Mouse (Mus musculus): Measurements from ENCODE around the gene Gpr12. TPM values are rescaled to one million over a fixed set of nuclear protein-coding genes. Genes with fewer than 3 reads are reported as not detected.
"Not testable (repeated sequence)": the region's sequence is repeated elsewhere in the genome, so short reads cannot be mapped to it uniquely, and the experiment has no call there.

Gene Gpr12
- polyA plus RNA-seq, 1 experiment from 2014 or later: 0.69 TPM

DNA sequence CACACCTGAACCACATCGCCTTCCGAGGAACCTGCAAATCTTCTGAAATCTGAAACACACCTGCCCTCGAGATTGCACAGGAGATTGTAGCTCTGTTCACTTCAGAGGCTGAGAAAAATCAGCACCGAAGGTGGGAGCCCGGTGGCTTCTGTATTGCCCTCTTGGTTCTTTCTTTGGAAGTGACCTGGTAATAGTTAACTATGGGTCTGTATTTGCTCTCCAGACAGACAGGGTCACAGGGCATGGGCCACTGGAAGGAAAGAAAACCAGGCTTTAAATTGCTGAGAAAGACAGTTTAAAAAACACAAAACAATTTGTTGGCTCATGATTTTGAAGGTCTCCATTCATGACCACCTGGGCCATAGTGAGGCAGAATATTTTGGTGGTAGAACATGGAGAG, 14.9 kb upstream of the Gpr12 start:
- no peak overlapping the region for H3K4me3 ChIP-seq
- no peak for DNase-seq (ENCODE audit: low spot score)
- no peaks in the 10 kb centered on the region for H3K27me3 ChIP-seq (ENCODE audit: low read depth, poor library complexity, severe bottlenecking)
- no peaks in the 10 kb centered on the region for H3K36me3 ChIP-seq
- no peak overlapping the region for H3K27ac ChIP-seq
- 83% methylated on average over 5 of the region's 5 CpGs for WGBS
- H3K4me1 ChIP-seq: no peaks in the 10 kb centered on the region
- no peaks in the 10 kb centered on the region for H3K9me3 ChIP-seq (replicated peaks)

DNA sequence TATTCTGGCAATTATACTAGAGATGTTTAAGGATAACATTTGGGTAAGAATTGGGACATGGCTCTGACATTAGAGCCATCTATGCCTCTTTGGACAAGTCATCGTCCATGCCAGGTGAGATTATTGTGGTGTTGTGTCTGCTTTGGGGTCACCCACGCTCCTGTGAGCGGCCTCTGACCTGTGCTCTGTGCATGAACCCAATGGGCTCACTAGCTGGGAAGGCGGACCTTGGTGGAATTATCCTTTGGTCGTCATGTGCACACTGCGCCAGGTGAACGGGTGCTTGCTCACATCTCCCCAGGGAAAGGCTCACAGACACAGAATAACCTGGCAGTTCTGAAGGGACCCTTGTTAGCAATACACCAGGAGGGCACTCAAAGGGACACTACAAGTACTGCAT, 14.2 kb upstream of the Gpr12 start:
- DNase-seq (ENCODE audit: low spot score); H3K9me3 ChIP-seq (replicated peaks); H3K27me3 ChIP-seq (ENCODE audit: low read depth, poor library complexity, severe bottlenecking); H3K4me3 ChIP-seq; H3K36me3 ChIP-seq; H3K27ac ChIP-seq; H3K4me1 ChIP-seq: not testable (repeated sequence)
- 91% methylated on average over 7 of the region's 7 CpGs for WGBS

DNA sequence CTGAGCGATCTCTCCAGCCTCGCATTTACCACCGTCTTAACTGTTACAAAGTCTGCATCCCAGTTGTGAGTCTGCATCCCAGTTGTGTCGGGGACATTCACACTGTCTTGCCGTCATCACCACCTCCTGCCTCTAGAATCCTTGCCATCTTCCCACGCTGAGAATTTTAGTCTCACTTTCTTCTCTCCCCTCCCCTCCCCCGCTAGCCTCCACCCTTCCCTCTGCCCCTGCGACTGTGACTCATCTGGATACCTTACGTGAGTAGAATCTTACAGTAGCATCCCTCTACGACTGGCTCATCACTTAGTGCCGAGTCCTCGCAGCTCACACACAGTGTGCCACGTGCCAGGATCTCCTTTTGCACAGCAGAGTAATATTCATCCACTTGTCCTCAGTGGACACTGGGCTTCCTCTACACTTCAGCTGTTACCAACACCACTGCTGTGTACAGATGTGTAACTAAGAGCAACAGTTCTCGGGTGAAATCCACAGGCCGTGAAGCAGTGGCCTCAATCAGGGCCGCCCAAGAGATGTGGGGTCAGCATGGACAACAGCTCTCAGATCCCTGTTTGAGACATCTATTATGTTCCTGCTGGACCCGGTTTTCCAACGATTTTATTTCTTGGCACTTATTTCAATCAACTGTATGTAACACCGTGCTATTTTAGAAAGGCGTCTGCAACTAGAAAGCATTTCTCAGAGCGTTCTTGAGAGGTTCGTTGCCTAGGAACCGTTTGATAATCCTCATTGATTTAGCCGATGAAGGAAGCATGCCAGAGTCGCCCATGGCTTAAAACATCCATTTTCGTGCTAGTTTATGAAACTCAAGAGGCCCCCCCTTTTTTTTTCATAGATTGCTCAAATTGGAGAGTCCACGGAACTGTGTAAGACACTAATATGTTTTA, 13.4 kb upstream of the Gpr12 start:
- Histone ChIP-seq H3K27me3 (ENCODE audit: low read depth, poor library complexity, severe bottlenecking) (no peaks in the 10 kb centered on the region), H3K4me3 (no peak overlapping the region), H3K4me1 (no peaks in the 10 kb centered on the region), H3K9me3 (replicated peaks) (no peaks in the 10 kb centered on the region), H3K36me3 (no peaks in the 10 kb centered on the region), H3K27ac (no peak overlapping the region)
- WGBS: 94% methylated on average over 27 of the region's 27 CpGs
- no peak for DNase-seq (ENCODE audit: low spot score)

DNA sequence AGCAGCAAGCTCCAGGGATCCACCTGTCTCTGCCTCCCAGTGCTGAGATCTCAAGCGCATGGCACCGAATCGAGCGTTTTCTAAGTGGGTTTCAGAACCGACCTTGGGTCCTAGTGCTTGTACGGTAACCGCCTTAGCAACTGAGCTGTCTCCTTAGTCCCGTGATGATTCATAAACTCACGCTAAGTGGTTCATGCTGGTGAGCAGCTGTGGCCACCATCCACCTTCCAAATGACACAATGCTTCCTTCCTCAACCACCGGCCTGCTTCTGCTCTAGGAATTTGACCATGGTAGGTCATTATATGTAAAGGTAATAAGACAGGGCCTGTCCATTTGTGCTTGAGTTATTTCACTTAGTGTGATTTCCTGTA, 12.4 kb upstream of the Gpr12 start:
- Histone ChIP-seq H3K36me3 (no peaks in the 10 kb centered on the region), H3K4me1 (no peaks in the 10 kb centered on the region), H3K9me3 (replicated peaks) (no peaks in the 10 kb centered on the region), H3K4me3 (no peak overlapping the region), H3K27ac (no peak overlapping the region), H3K27me3 (ENCODE audit: low read depth, poor library complexity, severe bottlenecking) (no peaks in the 10 kb centered on the region)
- DNase-seq (ENCODE audit: low spot score): no peak
- 92% methylated on average over 10 of the region's 10 CpGs for WGBS

DNA sequence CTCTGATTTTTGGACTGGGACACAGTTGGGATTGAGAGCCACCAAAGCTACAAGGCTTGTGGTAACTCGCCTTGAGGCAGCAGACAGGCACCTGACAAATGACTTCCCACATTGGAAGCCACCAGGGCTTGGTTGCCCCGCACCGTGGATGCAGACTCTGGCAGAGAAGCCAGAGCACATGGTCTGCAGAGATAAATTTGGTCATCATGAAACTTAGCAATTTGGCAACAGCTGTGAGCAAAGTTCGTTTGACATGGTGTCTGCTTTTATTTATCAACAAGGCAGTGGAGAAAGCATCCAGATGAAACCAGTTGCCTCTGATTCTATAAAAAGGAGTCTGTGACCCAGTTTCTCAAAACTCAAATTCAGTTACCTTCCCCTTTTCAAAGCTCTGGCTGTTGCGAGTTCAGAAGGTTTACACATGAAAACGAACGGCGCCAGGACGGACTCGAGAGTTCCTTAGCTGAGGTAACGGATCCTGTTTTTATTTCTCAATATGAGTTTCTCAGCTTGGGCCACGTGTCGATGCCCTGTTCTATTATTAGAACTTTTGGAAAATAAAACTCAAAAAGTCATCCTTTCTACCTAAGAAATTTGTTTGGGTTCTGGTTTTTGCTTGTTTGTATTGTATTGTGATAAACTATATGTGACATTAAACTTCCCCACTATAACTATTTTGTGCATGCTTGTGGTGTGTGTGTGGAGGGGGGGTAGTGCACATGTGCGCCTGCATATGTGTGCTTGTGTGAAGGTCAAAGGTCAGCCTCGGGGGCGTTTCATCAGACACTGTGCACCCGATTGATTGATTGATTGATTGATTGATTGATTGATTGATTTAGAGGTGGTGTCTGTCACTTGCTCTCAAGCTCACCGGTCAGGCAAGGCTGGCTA, 11.8 kb upstream of the Gpr12 start:
- Histone ChIP-seq H3K36me3 (no peaks in the 10 kb centered on the region), H3K27me3 (ENCODE audit: low read depth, poor library complexity, severe bottlenecking) (no peaks in the 10 kb centered on the region), H3K27ac (no peak overlapping the region), H3K4me3 (no peak overlapping the region), H3K9me3 (replicated peaks) (no peaks in the 10 kb centered on the region), H3K4me1 (no peaks in the 10 kb centered on the region)
- WGBS: 79% methylated on average over 18 of the region's 18 CpGs
- no peak for DNase-seq (ENCODE audit: low spot score)

DNA sequence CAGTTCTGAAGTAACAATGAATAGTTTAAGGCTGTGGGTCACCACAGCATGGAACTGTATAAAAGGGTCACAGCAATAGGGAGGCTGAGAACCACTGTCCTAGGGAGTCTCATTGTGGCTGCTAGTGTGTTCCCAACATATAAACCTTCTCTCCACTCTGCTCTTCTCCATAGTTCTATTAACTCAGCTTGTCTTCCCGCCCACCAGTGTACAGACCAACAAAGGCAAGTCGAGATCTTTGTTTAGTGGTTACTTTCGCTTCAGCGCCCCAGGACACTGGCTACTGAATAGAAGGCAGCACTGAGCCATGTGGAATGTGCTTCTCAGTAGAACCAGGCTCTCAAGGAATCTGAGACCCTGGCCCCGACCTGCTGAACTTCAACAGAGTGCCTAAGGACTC, 7.5 kb upstream of the Gpr12 start:
- no peak overlapping the region for H3K27ac ChIP-seq
- DNase-seq (ENCODE audit: low spot score): no peak
- H3K36me3 ChIP-seq: no peaks in the 10 kb centered on the region
- H3K27me3 ChIP-seq (ENCODE audit: low read depth, poor library complexity, severe bottlenecking): no peaks in the 10 kb centered on the region
- no peak overlapping the region for H3K4me3 ChIP-seq
- 78% methylated on average over 5 of the region's 5 CpGs for WGBS
- H3K4me1 ChIP-seq: peaks cover 5% of the 10 kb centered on the region; the same call in 1 of the 2 replicates
- no peaks in the 10 kb centered on the region for H3K9me3 ChIP-seq (replicated peaks)

DNA sequence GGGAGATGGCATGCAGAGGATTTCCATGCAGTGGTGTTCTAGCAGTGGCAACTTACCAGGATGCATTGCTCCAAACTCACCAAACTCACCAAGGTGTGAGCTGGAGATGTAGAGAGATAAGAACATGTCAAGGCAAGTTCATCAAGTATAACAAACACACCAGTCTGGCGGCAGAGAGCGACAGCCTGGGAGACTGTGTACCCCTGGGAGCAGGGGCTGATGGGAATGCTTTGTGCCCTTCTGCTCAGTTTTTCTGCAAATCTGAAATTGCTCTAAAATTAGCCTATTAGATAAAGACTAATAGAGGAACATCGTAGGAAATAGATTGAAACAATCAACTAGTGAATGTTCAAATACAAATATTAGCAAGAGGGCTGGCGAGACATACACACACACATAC, 6.6 kb upstream of the Gpr12 start:
- Histone ChIP-seq H3K4me3 (no peak overlapping the region), H3K36me3 (no peaks in the 10 kb centered on the region), H3K9me3 (replicated peaks) (no peaks in the 10 kb centered on the region), H3K27ac (no peak overlapping the region), H3K27me3 (ENCODE audit: low read depth, poor library complexity, severe bottlenecking) (0 out of 2 replicates have a peak, but pooled peaks cover 3% of the 10 kb centered on the region), H3K4me1 (peaks cover 5% of the 10 kb centered on the region; the same call in 1 of the 2 replicates)
- DNase-seq (ENCODE audit: low spot score): no peak
- 96% methylated on average over 4 of the region's 4 CpGs for WGBS

DNA sequence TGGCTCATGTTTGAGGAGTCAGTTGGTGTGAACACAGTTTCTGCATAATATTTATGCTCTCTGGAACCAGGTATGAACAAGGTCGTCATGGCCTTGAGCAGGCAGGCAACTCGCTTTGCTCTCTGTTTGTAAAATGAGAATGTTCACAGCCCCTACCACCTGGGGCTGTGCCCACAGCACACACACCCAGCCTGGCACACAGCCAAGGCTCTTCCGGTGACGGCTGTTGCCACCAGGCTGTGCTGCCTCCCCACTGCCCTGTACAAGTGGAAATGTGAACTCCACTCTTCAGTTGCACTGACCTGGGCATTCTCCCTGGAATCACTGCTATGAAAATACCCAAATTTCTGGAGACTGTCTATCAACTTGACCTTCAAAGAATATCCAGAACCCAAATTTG, 5.9 kb upstream of the Gpr12 start:
- peaks cover 8% of the 10 kb centered on the region for H3K4me1 ChIP-seq
- WGBS: 85% methylated on average over 4 of the region's 4 CpGs
- no peak overlapping the region for H3K27ac ChIP-seq
- no peaks in the 10 kb centered on the region for H3K36me3 ChIP-seq
- no peak overlapping the region for H3K4me3 ChIP-seq
- DNase-seq (ENCODE audit: low spot score): no peak
- H3K27me3 ChIP-seq (ENCODE audit: low read depth, poor library complexity, severe bottlenecking): peaks cover 10% of the 10 kb centered on the region
- H3K9me3 ChIP-seq (replicated peaks): no peaks in the 10 kb centered on the region

DNA sequence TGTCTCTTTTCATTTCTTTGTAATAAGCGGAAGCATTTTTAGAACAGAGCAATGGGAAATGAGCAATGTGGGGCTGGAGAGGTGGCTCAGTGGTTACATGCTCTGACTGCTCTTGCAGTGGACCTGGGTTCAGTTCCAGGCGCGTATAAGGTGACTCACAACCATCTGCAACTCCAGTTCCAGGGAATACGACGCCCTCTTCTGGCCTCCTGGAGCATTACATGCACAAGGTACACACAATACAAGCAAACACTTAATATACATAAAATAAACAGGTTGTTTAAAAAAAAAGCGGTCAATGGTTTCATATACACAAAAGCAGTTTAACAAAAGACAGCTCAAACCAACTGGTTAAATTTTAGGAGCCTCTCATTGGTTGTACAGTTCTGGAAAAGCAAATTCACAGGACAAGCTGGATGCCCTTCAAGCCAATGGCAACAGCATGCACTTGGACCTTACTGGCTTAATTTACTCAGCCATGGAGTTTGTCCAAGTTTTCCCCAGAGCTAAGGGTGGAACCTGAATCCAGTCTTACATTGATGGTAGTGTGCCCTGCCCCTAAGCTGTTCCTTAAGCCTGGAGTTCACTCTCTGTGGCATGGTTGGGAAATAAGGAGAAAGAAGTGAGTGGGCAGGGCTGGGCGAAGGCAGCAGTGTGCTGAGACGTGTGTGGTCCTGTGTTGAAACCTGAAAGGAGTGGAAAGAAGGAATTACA, 1.5 kb upstream of the Gpr12 start:
- Histone ChIP-seq H3K36me3 (no peaks in the 10 kb centered on the region), H3K4me1 (peaks cover 28% of the 10 kb centered on the region), H3K9me3 (replicated peaks) (no peaks in the 10 kb centered on the region), H3K27me3 (ENCODE audit: low read depth, poor library complexity, severe bottlenecking) (peaks cover 43% of the 10 kb centered on the region), H3K4me3 (no peak overlapping the region), H3K27ac (no peak overlapping the region)
- WGBS: 73% methylated on average over 8 of the region's 8 CpGs
- DNase-seq (ENCODE audit: low spot score): no peak

DNA sequence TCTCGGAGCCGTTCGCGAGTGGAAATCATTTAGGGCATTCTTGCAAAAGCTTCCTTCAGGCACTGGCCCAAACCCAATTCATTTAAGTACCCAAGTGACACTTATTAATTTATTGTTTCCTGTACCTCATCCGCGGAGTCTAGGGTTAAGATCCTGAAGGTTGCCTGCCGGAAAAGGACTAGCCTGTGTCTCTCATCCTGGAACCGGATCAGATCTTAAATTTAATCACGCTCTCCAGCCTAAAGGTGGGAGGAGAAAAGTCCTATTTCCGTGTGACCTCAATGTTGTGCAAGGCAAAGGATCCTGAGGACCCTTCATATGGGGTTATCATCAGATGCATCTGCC, 240 bp upstream of the Gpr12 start:
- peak overlapping the region; percentile 70 for H3K4me3 ChIP-seq
- 2% methylated on average over 10 of the region's 10 CpGs for WGBS
- no peaks in the 10 kb centered on the region for H3K9me3 ChIP-seq (replicated peaks)

DNA sequence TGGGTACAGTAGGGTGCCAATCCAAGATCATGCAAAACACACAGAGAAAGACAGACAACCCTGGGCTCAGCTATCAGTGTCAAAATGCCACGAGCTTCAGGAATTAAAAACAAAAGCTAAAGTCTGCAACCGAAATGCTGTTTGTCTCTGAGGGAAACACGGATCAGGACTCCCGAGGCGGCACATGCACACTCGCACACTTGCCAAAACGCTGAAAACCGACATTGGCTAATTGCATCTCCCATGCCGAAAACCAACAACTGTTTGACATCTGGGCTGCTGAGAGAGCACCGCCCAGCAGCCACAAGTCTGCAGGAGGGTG, 922 bp downstream of the Gpr12 start:
- Histone ChIP-seq H3K27ac (no peak overlapping the region), H3K36me3 (no peaks in the 10 kb centered on the region), H3K4me3 (peak overlapping the region; percentile 70), H3K27me3 (ENCODE audit: low read depth, poor library complexity, severe bottlenecking) (peaks cover 43% of the 10 kb centered on the region), H3K4me1 (peaks cover 23% of the 10 kb centered on the region), H3K9me3 (replicated peaks) (no peaks in the 10 kb centered on the region)
- WGBS: 15% methylated on average over 10 of the region's 10 CpGs
- no peak for DNase-seq (ENCODE audit: low spot score)

More for the DNA sequence above, 240 bp upstream of the Gpr12 start:
- H3K27me3 ChIP-seq (ENCODE audit: low read depth, poor library complexity, severe bottlenecking): peaks cover 43% of the 10 kb centered on the region
- H3K36me3 ChIP-seq: no peaks in the 10 kb centered on the region
- peaks cover 23% of the 10 kb centered on the region for H3K4me1 ChIP-seq
- no peak for DNase-seq (ENCODE audit: low spot score)
- H3K27ac ChIP-seq: no peak overlapping the region

DNA sequence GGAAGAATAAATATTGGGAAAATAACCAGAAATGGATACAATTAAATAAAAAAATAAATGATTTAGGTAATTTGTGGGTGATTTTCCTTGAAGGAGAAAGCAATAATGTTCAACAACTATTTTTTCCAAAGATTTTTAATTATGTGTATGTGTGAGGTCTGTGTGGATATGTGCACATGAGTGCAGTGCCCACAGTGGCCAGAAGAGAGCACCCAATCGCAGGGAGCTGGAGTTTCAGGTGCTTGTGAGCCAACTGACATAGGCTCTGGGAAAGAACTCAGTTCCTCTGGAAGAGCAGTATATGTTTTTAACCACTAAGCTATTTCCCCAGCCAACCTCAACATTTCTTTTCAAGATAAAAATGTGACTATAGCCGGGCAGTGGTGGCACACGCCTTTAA, 8.4 kb downstream of the Gpr12 start:
- DNase-seq (ENCODE audit: low spot score): no peak
- Histone ChIP-seq H3K4me1 (no peaks in the 10 kb centered on the region), H3K4me3 (no peak overlapping the region), H3K27me3 (ENCODE audit: low read depth, poor library complexity, severe bottlenecking) (no peaks in the 10 kb centered on the region), H3K36me3 (no peaks in the 10 kb centered on the region), H3K27ac (no peak overlapping the region), H3K9me3 (replicated peaks) (no peaks in the 10 kb centered on the region)
- WGBS: 85% methylated on average over 3 of the region's 3 CpGs

DNA sequence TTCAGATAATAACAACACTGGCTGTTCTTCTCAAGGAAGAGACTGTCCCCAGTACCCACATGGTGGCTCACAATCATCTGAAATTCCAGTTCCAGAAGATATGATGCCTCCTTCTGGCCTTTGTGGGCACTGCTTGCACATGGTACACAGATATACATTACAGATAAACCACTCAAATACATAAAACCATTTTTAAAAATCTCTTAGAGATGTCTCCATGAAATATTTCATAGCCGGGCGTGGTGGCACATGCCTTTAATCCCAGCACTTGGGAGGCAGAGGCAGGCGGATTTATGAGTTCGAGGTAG, 12.3 kb downstream of the Gpr12 start:
- H3K36me3 ChIP-seq; H3K9me3 ChIP-seq (replicated peaks); H3K4me1 ChIP-seq; DNase-seq (ENCODE audit: low spot score); H3K4me3 ChIP-seq; H3K27me3 ChIP-seq (ENCODE audit: low read depth, poor library complexity, severe bottlenecking); H3K27ac ChIP-seq: not testable (repeated sequence)
- WGBS: 92% methylated on average over 4 of the region's 4 CpGs
